Mouse (Mus musculus): ENCODE results near the gene Pramef17.
"Not testable (repeated sequence)": the region's sequence is repeated elsewhere in the genome, so short reads cannot be mapped to it uniquely, and the experiment has no call there.

The Pramef17 gene

GRCm38 (mm10) chr4:143994269-143994668 lies at the start of gene Pramef17:
Pramef17 (minus strand) TSS chr4:143994369.
- DNase-seq (ENCODE audit: low read depth, low spot score) = not testable (repeated sequence)

- DNase-seq (ENCODE audit: low read depth, low spot score) = not testable (repeated sequence)
Measured at GRCm38 (mm10) chr4:143988126-143988525, 6.0 kb downstream of the Pramef17 start.

- DNase-seq (ENCODE audit: low read depth, low spot score) = not testable (repeated sequence)
Measured at GRCm38 (mm10) chr4:143987475-143987941, 6.7 kb downstream of the Pramef17 start.

- not testable (repeated sequence) for DNase-seq (ENCODE audit: low read depth, low spot score)
Measured at GRCm38 (mm10) chr4:143985733-143986132, 8.4 kb downstream of the Pramef17 start.

- not testable (repeated sequence) for DNase-seq (ENCODE audit: low read depth, low spot score)
Measured at GRCm38 (mm10) chr4:143985165-143985564, 9.0 kb downstream of the Pramef17 start.

GRCm38 (mm10) chr4:143983446-143983845 lies 10.7 kb downstream of the Pramef17 start:
- DNase-seq (ENCODE audit: low read depth, low spot score) = not testable (repeated sequence)

- DNase-seq (ENCODE audit: low read depth, low spot score) = not testable (repeated sequence)
Measured at GRCm38 (mm10) chr4:143966850-143967249, 27.3 kb downstream of the Pramef17 start, which contains the start of gene Gm13101. Gm13101 (minus strand) TSS chr4:143966950.

GRCm38 (mm10) chr4:143950916-143951315 lies 43.3 kb downstream of the Pramef17 start, which contains the start of gene Pramef25:
Pramef25 (minus strand) TSS chr4:143951016.
- not testable (repeated sequence) for DNase-seq (ENCODE audit: low read depth, low spot score)
